Mouse (Mus musculus) kidney, adult 10 weeks (tissue): ENCODE measurements around the gene Olfr402. TPM values are rescaled to one million over a fixed set of nuclear protein-coding genes. Genes with fewer than 3 reads are reported as not detected.

ENCODE experiments used
- polyA plus RNA-seq: library from polyadenylated mRNA; stranded (reverse); fragments of 350-450 nt; fragmentation: Illumina TruSeq; extraction: RNeasy Lipid Tissue Mini Kit (QIAGEN cat#74804); gene quantifications from one replicate; pipeline ENCODE4 v1.2.3, GENCODE M21; 2014; ENCODE audit warnings: low read depth, low replicate concordance

The Olfr402 gene
- polyA plus RNA-seq = not detected

GRCm38 (mm10) chr11:74153229-74153628 lies at the start of gene Olfr402:
Gene Olfr402, plus strand, starts transcription at chr11:74153529.

GRCm38 (mm10) chr11:74113412-74113811 lies 39.9 kb upstream of the Olfr402 start, which contains the start of gene Olfr401:
Gene Olfr401, plus strand, starts transcription at chr11:74113712.

GRCm38 (mm10) chr11:74185949-74186348 lies 32.6 kb downstream of the Olfr402 start, which contains the start of gene Olfr403:
Gene Olfr403, plus strand, starts transcription at chr11:74186249.

Other genes with a start within 250 kb of the Olfr402 start
- not detected for gene Olfr395, start 244.2 kb upstream of the Olfr402 start, polyA plus RNA-seq
- not detected for gene Olfr23, start 216.9 kb upstream of the Olfr402 start, polyA plus RNA-seq
- gene Olfr397, start 192.7 kb upstream of the Olfr402 start, polyA plus RNA-seq = not detected
- not detected for gene Olfr398, start 163.1 kb upstream of the Olfr402 start, polyA plus RNA-seq
- gene Olfr139, start 97.0 kb upstream of the Olfr402 start, polyA plus RNA-seq = not detected
- gene Olfr399, start 96.9 kb upstream of the Olfr402 start, polyA plus RNA-seq = not detected
- not detected for gene Zfp616, start 83.6 kb upstream of the Olfr402 start, polyA plus RNA-seq
- not detected for gene Olfr401, start 39.8 kb upstream of the Olfr402 start, polyA plus RNA-seq
- not detected for gene Olfr403, start 32.7 kb downstream of the Olfr402 start, polyA plus RNA-seq
- not detected for gene Olfr43, start 57.9 kb downstream of the Olfr402 start, polyA plus RNA-seq
- gene Olfr406, start 106.3 kb downstream of the Olfr402 start, polyA plus RNA-seq = not detected
- gene Olfr59, start 130.2 kb downstream of the Olfr402 start, polyA plus RNA-seq = not detected
- not detected for gene Olfr410, start 184.5 kb downstream of the Olfr402 start, polyA plus RNA-seq
- gene Olfr411, start 199.1 kb downstream of the Olfr402 start, polyA plus RNA-seq = not detected
- not detected for gene Olfr412, start 208.5 kb downstream of the Olfr402 start, polyA plus RNA-seq